ENCODE assay signal across 9 mouse cellular contexts in the genomic region with DNA sequence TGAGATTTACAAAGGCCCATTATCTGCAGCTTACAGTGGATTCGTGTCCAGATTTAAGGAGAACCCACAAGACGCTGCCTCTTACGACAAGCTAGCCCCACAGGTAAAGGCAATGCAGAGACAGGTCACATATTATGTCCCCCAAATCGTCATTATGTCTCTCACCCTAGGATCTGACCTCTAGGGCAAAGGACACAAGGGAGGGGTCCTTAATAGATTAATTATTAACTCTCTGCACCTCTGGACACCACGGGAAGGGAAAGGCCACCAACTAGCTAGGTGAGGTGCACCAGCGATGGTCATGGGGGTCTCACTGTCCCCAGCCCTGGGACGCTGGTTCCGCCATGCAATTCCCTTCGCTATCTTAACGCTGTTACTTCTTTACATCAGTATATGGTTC. TPM values are rescaled to one million over a fixed set of nuclear protein-coding genes. Genes with fewer than 3 reads are reported as not detected.
DNase-seq lines count a peak whose midpoint lies in the region; ATAC-seq and TF ChIP-seq lines count a peak whose summit lies in the region.
"Had no signal": no experiment of that assay in that cellular context is flagged by ENCODE, and none has a peak within 500 bp of the region (broad histone marks: within the 10 kb centered on the region; RNA-seq: fewer than 3 reads in every experiment).

Gene Gltpd2, plus strand, starts transcription at position 274 of the 400 bp plus-strand sequence.

- peak within 1 kb of the TSS; percentile 83 for H3K27ac ChIP-seq in kidney, postnatal 0 days
- peak within 1 kb of the TSS; percentile 82 for H3K27ac ChIP-seq in forebrain, embryonic 10.5 days
- peak within 1 kb of the TSS; percentile 72 for H3K27ac ChIP-seq in intestine, postnatal 0 days (ENCODE audit: low read depth, low read length)
- no peak within 1 kb of the TSS for H3K27ac ChIP-seq in neural tube, embryonic 13.5 days (replicated peaks)

- DNase-seq in kidney, postnatal 0 days (ENCODE audit: low spot score), result no peak
- DNase-seq in kidney, postnatal 36 days, result no peak
- DNase-seq in forebrain, embryonic 10.5 days (ENCODE audit: extremely low spot score, low spot score), result no peak
- no peak for DNase-seq in adrenal gland, postnatal 10 days
- DNase-seq in adrenal gland, adult 18-20 months (ENCODE audit: low spot score in 2 of 2), result no peak
- DNase-seq in spleen, adult 18-20 months, result no peak
- DNase-seq: kidney, adult 9 months had no signal

- H3K36me3 ChIP-seq in kidney, postnatal 0 days (ENCODE audit: insufficient read depth, low read length), result no peaks in the 10 kb centered on the region
- H3K36me3 ChIP-seq in forebrain, embryonic 10.5 days (replicated peaks), result no peaks in the 10 kb centered on the region
- H3K36me3 ChIP-seq in intestine, postnatal 0 days (ENCODE audit: control insufficient read depth, insufficient read depth), result no peaks in the 10 kb centered on the region
- no peaks in the 10 kb centered on the region for H3K36me3 ChIP-seq in neural tube, embryonic 13.5 days

- no peaks in the 10 kb centered on the region for H3K4me1 ChIP-seq in kidney, postnatal 0 days (replicated peaks; ENCODE audit: insufficient read depth, low read length)
- H3K4me1 ChIP-seq in forebrain, embryonic 10.5 days, result peaks cover 18% of the 10 kb centered on the region
- no peaks in the 10 kb centered on the region for H3K4me1 ChIP-seq in intestine, postnatal 0 days (replicated peaks; ENCODE audit: control insufficient read depth, insufficient read depth, low read length)
- peaks cover 7% of the 10 kb centered on the region; the same call in 1 of the 2 replicates for H3K4me1 ChIP-seq in neural tube, embryonic 13.5 days (replicated peaks)

- H3K4me3 ChIP-seq in kidney, postnatal 0 days (replicated peaks; ENCODE audit: low read depth, low read length), result peak within 1 kb of the TSS; percentile 35
- peak within 1 kb of the TSS; percentile 42 for H3K4me3 ChIP-seq in forebrain, embryonic 10.5 days
- H3K4me3 ChIP-seq in intestine, postnatal 0 days (ENCODE audit: low read depth, low read length), result peak within 1 kb of the TSS; percentile 24; the same call in 1 of the 2 replicates
- H3K4me3 ChIP-seq in neural tube, embryonic 13.5 days, result peak within 1 kb of the TSS; percentile 23

- H3K4me2 ChIP-seq in kidney, postnatal 0 days (ENCODE audit: low read length), result peak within 1 kb of the TSS; percentile 60
- peak within 1 kb of the TSS; percentile 57 for H3K4me2 ChIP-seq in intestine, postnatal 0 days (replicated peaks; ENCODE audit: low read depth)
- peak within 1 kb of the TSS; percentile 50 for H3K4me2 ChIP-seq in neural tube, embryonic 13.5 days

- no peaks in the 10 kb centered on the region for H3K27me3 ChIP-seq in kidney, postnatal 0 days (ENCODE audit: insufficient read depth, low read length)
- peaks cover 23% of the 10 kb centered on the region for H3K27me3 ChIP-seq in forebrain, embryonic 10.5 days (ENCODE audit: poor library complexity, severe bottlenecking)
- no peaks in the 10 kb centered on the region for H3K27me3 ChIP-seq in intestine, postnatal 0 days (replicated peaks; ENCODE audit: control insufficient read depth, insufficient read depth, low read length)
- 0 out of 2 replicates have a peak, but pooled peaks cover 9% of the 10 kb centered on the region for H3K27me3 ChIP-seq in neural tube, embryonic 13.5 days

- no peak for TF ChIP-seq CTCF in kidney, postnatal 0 days (IDR thresholded peaks at IDR 0.05; ENCODE audit: low read depth)
- TF ChIP-seq CTCF in intestine, postnatal 0 days (IDR thresholded peaks at IDR 0.05; ENCODE audit: low read depth), result no peak

- ATAC-seq in kidney, postnatal 0 days (replicated peaks; ENCODE audit: low FRiP score, low read depth), result no peak
- no peak for ATAC-seq in intestine, postnatal 0 days
- no peak for ATAC-seq in neural tube, embryonic 13.5 days (ENCODE audit: low read depth)

- no peaks in the 10 kb centered on the region for H3K9me3 ChIP-seq in kidney, postnatal 0 days (replicated peaks; ENCODE audit: low read length)
- no peaks in the 10 kb centered on the region for H3K9me3 ChIP-seq in forebrain, embryonic 10.5 days
- no peaks in the 10 kb centered on the region for H3K9me3 ChIP-seq in intestine, postnatal 0 days (ENCODE audit: control insufficient read depth)
- H3K9me3 ChIP-seq in neural tube, embryonic 13.5 days, result no peaks in the 10 kb centered on the region

- H3K9ac ChIP-seq in kidney, postnatal 0 days (ENCODE audit: low read depth, low read length), result peak within 1 kb of the TSS; percentile 60
- H3K9ac ChIP-seq in intestine, postnatal 0 days (ENCODE audit: low read depth, low read length), result peak within 1 kb of the TSS; percentile 56; the same call in 1 of the 2 replicates
- peak within 1 kb of the TSS; percentile 64 for H3K9ac ChIP-seq in neural tube, embryonic 13.5 days

- 83% methylated on average over 10 of the region's 10 CpGs for WGBS in kidney, postnatal 0 days
- 82% methylated on average over 10 of the region's 10 CpGs for WGBS in forebrain, embryonic 10.5 days
- WGBS in intestine, postnatal 0 days, result 56% methylated on average over 10 of the region's 10 CpGs
- WGBS in neural tube, embryonic 13.5 days, result 81% methylated on average over 10 of the region's 10 CpGs

RNA-seq across cellular contexts. Expression of gene Gltpd2, which starts in this region (rescaled TPM):
- 0.56 and 0.87 TPM in 2 replicates for polyA plus RNA-seq in kidney, postnatal 0 days (2015; fragmentation: Nextera tagmentation; extraction: Ambion mirVana)
- polyA plus RNA-seq in forebrain, embryonic 10.5 days (2016; fragmentation: Nextera tagmentation; extraction: Ambion mirVana), result 0.15 and 0.54 TPM in 2 replicates
- 0.30 and 0.82 TPM in 2 replicates for polyA plus RNA-seq in intestine, postnatal 0 days (2015; fragmentation: Nextera tagmentation; extraction: Ambion mirVana)
- polyA plus RNA-seq in neural tube, embryonic 13.5 days (2015; fragmentation: Nextera tagmentation; extraction: Ambion mirVana), result 0.42 and 0.52 TPM in 2 replicates
- 1 to 10 TPM; 4.9 to 9.8 TPM for total RNA-seq in adrenal gland, postnatal 10 days (2021)
- total RNA-seq in adrenal gland, adult 18-20 months (2021), result not detected

Comparison
In these comparisons a context has a peak if more than half of its experiments do, and no peak if none do; other contexts are left out.
1. RNA of gene Gltpd2 (total RNA-seq): 4.9 to 9.8 TPM in adrenal gland, postnatal 10 days; not detected in adrenal gland, adult 18-20 months; every median in the first group is over 4 times any median in the second.
2. Peak in every context shown above with its lines, with median percentiles within 50 percentile points of each other: H3K4me2 ChIP-seq, H3K4me3 ChIP-seq and H3K9ac ChIP-seq.